Mouse (Mus musculus) midbrain, postnatal 0 days (tissue): ENCODE results near the gene Gm45713. TPM values are rescaled to one million over a fixed set of nuclear protein-coding genes. Genes with fewer than 3 reads are reported as not detected.

Source experiments
- ATAC-seq: fragments of 200-750 bp; cut with Nextera tagmentation; 2 replicates; pipeline ENCODE4 v1.8.0; 2017; ENCODE audit warnings: moderate number of reproducible peaks, mild to moderate bottlenecking, moderate TSS enrichment, moderate library complexity; ENCODE audit not compliant: low FRiP score
- DNase-seq: peaks from one replicate; pipeline ENCODE4 v3.0.0-alpha.2; 2015; ENCODE audit warnings: low spot score
- H3K27ac ChIP-seq: fragments of 300-500 bp; sonication (generic); 2 replicates; pipeline ENCODE4 v1.5.1; 2014; ENCODE audit warnings: low read depth, mild to moderate bottlenecking, low read length, mixed read lengths
- H3K27me3 ChIP-seq: fragments of 300-500 bp; sonication (generic); 2 replicates; pipeline ENCODE4 v1.6.1; 2014; ENCODE audit warnings: low read length, control low read depth, mixed read lengths; ENCODE audit not compliant: insufficient read depth
- H3K36me3 ChIP-seq: fragments of 300-500 bp; sonication (generic); 2 replicates; pipeline ENCODE4 v1.6.1; 2014; ENCODE audit warnings: low read length, control low read depth, mixed read lengths; ENCODE audit not compliant: insufficient read depth
- H3K4me1 ChIP-seq: fragments of 300-500 bp; sonication (generic); 2 replicates; pipeline ENCODE4 v1.6.1; 2014; ENCODE audit warnings: mild to moderate bottlenecking, control low read depth, antibody characterized with exemption, low read length, mixed read lengths; ENCODE audit not compliant: insufficient read depth
- H3K4me2 ChIP-seq: fragments of 300-500 bp; sonication (generic); 2 replicates; pipeline ENCODE4 v1.6.1; 2014; ENCODE audit warnings: low read depth, mild to moderate bottlenecking, low read length, mixed read lengths; ENCODE audit not compliant: poor library complexity, severe bottlenecking
- H3K4me3 ChIP-seq: fragments of 300-500 bp; sonication (generic); 2 replicates; pipeline ENCODE4 v1.5.1; 2014; ENCODE audit warnings: low read depth, mild to moderate bottlenecking, low read length, moderate library complexity
- H3K9ac ChIP-seq: fragments of 300-500 bp; sonication (generic); replicated peaks from 2 replicates; pipeline ENCODE4 v1.6.1; 2014; ENCODE audit warnings: mild to moderate bottlenecking, low read length, moderate library complexity, mixed read lengths; ENCODE audit not compliant: poor library complexity, severe bottlenecking
- H3K9me3 ChIP-seq: fragments of 300-500 bp; sonication (generic); 2 replicates; pipeline ENCODE4 v1.6.1; 2016; ENCODE audit warnings: low read length, control low read depth
- CTCF ChIP-seq: IDR thresholded peaks from 2 replicates; pipeline ENCODE4 v1.5.1; 2016; ENCODE audit warnings: antibody characterized with exemption, mild to moderate bottlenecking
- WGBS: fragments of 180-500 bp; shearing (Covaris S2); extraction: QIAGEN DNeasy Blood & Tissue Kit; methylation state at CpG from one replicate; pipeline ENCODE4 v1.1.7; 2014; 5-methylcytosine and 5-hydroxymethylcytosine counted together
- polyA plus RNA-seq: library from polyadenylated mRNA; unstranded; fragments of >200 nt; fragmentation: Nextera tagmentation; extraction: Ambion mirVana; gene quantifications from 2 replicates; pipeline ENCODE4 v1.2.1, GENCODE M21; 2015
- total RNA-seq: library from RNA; depleted of rRNA; stranded (reverse); fragments of >200 nt; gene quantifications from 2 replicates; pipeline ENCODE4 v1.2.3, GENCODE M21; 2014

The Gm45713 gene
- total and polyA plus RNA-seq, 2 experiments from 2014 or later = 0.39 to 2.0 TPM

DNA sequence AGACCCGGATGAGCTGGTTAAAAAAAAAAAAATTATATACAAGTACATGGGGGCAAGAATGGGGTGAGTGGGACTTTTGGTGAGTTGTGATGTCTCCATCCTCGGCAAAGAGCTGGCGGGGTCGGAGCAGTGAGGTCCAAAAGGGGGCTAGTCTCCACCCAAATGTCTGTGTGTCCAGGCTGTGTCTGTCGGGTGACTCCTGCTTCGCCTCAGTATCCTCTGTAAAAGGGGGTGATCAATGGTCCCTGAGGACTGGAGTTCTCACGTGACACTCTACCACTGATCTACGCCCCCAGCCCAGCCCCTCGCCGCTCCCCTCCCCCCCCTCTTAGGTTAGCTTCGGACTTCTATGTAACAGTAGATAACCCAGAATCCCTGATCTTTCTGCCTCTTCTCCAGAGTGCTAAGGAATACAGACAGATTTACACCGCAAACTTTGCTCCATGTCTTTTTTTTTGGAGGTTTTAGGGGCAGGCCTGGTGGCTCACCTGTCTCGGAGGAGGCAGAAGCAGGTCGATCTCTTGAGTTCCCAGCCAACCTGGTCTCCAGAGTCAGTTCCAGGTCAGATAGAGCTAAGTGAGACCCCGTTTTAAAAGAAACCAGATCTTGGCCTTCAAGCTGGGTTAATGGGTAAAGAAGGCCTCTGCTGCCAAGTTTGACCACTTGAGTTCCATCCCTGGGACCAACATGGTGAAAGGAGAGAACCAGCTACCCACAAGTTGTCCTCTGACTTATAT, 6.1 kb downstream of the Gm45713 start:
- no peak overlapping the region for H3K4me3 ChIP-seq
- H3K4me1 ChIP-seq = peaks cover 6% of the 10 kb centered on the region; the same call in 1 of the 2 replicates
- WGBS = 63% methylated on average over 15 of the region's 15 CpGs
- DNase-seq (no peak), ATAC-seq (no peak)
- peak overlapping the region; percentile 58 for H3K4me2 ChIP-seq
- peak overlapping the region; percentile 71; the same call in 1 of the 2 replicates for H3K9ac ChIP-seq
- no peak for TF ChIP-seq CTCF
- no peaks in the 10 kb centered on the region for H3K9me3 ChIP-seq
- H3K27me3 ChIP-seq = no peaks in the 10 kb centered on the region
- H3K27ac ChIP-seq = 0 out of 2 replicates have a peak overlapping the region, but pooled peaks have one; percentile 92
- peaks cover 16% of the 10 kb centered on the region for H3K36me3 ChIP-seq

DNA sequence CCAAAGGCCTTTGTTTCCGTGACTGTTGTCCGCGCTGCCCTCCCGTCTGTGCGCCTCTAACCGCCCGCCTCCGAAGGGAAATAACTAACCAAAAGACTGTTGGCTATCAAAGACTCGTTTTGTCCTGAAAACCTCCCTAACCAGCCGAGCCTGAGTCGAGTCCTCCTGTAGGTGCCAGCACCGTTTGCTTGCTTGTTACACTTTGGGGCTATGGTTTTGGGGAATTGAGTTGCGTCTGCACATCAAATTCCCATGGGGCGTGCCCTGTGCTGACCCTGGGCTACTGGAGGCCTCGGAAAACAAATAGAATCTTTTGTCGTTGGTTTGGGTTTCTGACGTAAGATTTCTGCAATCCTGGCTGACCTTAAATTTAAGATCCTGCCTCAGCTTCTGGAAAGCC, 6.7 kb downstream of the Gm45713 start:
- no peak for TF ChIP-seq CTCF
- H3K9me3 ChIP-seq = no peaks in the 10 kb centered on the region
- H3K4me3 ChIP-seq = peak overlapping the region; percentile 90
- peak overlapping the region; percentile 58 for H3K4me2 ChIP-seq
- ATAC-seq = no peak
- DNase-seq = no peak
- H3K9ac ChIP-seq = peak overlapping the region; percentile 71
- peak overlapping the region; percentile 92 for H3K27ac ChIP-seq
- H3K36me3 ChIP-seq = peaks cover 16% of the 10 kb centered on the region
- peaks cover 6% of the 10 kb centered on the region; the same call in 1 of the 2 replicates for H3K4me1 ChIP-seq
- H3K27me3 ChIP-seq = no peaks in the 10 kb centered on the region
- WGBS = under 1% methylated on average over 17 of the region's 17 CpGs

DNA sequence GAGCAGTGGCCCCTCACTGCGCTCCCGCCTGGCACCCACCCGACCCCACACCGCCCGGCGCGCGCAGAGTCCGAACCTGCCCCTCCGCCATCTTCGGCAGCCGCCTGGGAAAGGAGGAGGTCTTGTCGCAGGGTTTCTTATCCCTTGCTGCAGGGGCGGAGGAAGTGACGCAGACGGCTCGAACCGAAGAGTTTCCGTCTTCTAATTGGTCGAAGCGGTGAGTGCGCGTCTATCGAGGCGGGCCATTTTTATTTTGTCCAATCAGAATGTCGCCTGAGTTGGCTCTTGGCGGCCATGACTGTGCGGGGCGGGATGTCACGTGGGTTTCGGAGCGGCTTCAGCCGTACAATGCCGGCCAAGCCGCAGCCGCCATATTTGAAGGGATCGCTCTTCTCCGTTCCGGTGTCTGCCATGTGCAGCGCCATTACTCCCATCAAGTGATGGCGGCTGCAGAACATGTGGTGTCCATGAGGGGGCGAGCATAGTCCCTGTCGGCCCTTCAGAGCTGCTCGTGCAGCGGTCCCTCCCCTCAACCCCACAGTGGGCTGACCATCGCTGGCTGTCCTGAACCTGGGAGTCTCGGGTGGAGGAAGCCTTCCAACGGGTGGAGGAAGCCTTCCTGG, 7.3 kb downstream of the Gm45713 start, which contains the start of gene Rpl13a:
Rpl13a (minus strand) TSS at position 138 of the 623 bp plus-strand sequence.
- peaks cover 16% of the 10 kb centered on the region for H3K36me3 ChIP-seq
- H3K27ac ChIP-seq = peak within 1 kb of the TSS; percentile 92
- H3K4me1 ChIP-seq = peaks cover 6% of the 10 kb centered on the region; the same call in 1 of the 2 replicates
- peak; percentile 100 for DNase-seq
- H3K27me3 ChIP-seq = no peaks in the 10 kb centered on the region
- ATAC-seq = peak; percentile 92
- peak within 1 kb of the TSS; percentile 97 for H3K9ac ChIP-seq
- H3K9me3 ChIP-seq = no peaks in the 10 kb centered on the region
- TF ChIP-seq CTCF = peak; percentile 89
- WGBS = 0% methylated on average over 46 of the region's 48 CpGs
- H3K4me2 ChIP-seq = peak within 1 kb of the TSS; percentile 93
- peak within 1 kb of the TSS; percentile 90 for H3K4me3 ChIP-seq

DNA sequence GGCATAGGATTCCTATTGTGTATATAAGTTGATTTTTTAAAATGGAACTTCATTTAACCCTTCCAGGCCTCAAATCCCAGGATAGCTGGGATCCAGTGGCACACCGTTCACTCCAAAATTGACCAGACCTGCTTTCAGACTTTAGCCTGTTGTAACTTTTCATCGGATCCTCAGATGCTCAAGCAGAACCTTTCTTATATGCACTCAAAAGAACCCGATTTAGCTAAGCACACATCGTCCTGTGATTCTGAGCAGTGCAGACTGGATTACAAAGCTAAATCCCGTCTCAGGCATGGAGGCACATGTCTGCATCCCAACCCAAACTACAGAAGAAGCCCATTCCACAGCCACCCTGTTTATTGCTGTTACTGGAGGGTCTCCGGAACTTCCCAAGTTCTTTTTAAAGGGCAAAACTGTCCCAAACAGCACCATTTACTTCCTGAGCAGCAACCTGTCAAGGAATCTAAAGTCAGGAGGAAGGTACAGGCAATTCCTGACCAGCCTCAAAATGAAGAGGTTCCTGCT, 8.3 kb downstream of the Gm45713 start:
- DNase-seq (no peak), ATAC-seq (no peak)
- TF ChIP-seq CTCF = no peak
- no peaks in the 10 kb centered on the region for H3K9me3 ChIP-seq
- H3K27ac ChIP-seq = peak overlapping the region; percentile 89
- H3K9ac ChIP-seq = peak overlapping the region; percentile 97
- H3K36me3 ChIP-seq = peaks cover 16% of the 10 kb centered on the region
- peak overlapping the region; percentile 90 for H3K4me3 ChIP-seq
- H3K27me3 ChIP-seq = no peaks in the 10 kb centered on the region
- H3K4me1 ChIP-seq = peaks cover 9% of the 10 kb centered on the region; the same call in 1 of the 2 replicates
- WGBS = 1% methylated on average over 6 of the region's 6 CpGs
- H3K4me2 ChIP-seq = peak overlapping the region; percentile 93

DNA sequence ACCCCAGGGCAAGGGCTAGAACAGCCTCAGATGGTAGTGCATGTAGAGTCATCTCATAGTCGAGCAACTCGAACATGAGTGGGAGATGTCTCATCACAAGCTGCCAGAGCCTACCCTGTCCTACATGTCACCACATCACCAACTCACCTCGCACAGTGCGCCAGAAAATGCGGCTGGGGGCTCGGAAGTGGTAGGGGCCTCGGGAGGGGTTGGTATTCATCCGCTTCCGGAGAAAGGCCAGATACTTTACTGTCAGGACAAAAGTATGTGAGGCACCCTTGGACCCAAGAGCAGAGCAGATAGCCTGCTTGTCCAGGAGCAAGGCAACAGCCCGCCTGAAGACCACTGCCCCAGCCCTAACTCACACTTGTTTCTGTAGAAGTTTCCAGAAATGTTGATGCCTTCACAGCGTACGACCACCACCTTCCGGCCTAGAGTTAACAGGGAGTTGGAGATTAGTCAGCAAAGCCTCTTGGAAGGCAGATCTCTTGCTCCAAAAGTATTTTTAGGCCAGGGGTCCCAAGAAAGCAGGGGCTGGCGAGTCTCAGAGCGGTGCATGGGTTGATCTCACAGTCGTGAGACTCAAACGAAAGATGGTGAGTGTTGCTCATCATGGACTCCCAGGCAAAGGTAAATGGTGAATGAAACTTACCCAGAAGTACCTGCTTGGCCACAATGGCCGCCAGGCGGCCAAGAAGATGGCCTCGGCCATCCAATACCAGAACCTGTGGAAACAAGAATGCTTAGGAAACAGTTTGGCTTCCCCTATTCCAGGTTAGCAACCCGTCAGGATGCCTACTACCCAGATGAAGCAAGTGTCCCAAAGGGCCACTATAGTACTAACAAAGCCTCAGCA, 9.0 kb downstream of the Gm45713 start:
- WGBS = 49% methylated on average over 21 of the region's 21 CpGs
- ATAC-seq (no peak), DNase-seq (no peak)
- peak overlapping the region; percentile 93 for H3K4me2 ChIP-seq
- peak; percentile 31; the same call in 1 of the 2 replicates for TF ChIP-seq CTCF
- peaks cover 9% of the 10 kb centered on the region for H3K4me1 ChIP-seq
- H3K27me3 ChIP-seq = no peaks in the 10 kb centered on the region
- peak overlapping the region; percentile 97 for H3K9ac ChIP-seq
- H3K27ac ChIP-seq = no peak overlapping the region
- no peaks in the 10 kb centered on the region for H3K9me3 ChIP-seq
- H3K36me3 ChIP-seq = peaks cover 22% of the 10 kb centered on the region
- peak overlapping the region; percentile 90 for H3K4me3 ChIP-seq
